Mouse (Mus musculus): ENCODE results near the gene Onecut1.

Onecut1 gene

GRCm38 (mm10) chr9:74911430-74911829 is 49.7 kb downstream of the Onecut1 start:
- no peak for DNase-seq (ENCODE audit: low spot score in 2 of 2)

- no peak for DNase-seq (ENCODE audit: low spot score in 2 of 2)
Observed at GRCm38 (mm10) chr9:74911919-74912318, 50.2 kb downstream of the Onecut1 start.

- no peak for DNase-seq (ENCODE audit: low spot score in 2 of 2)
Observed at GRCm38 (mm10) chr9:74912619-74913376, 51.1 kb downstream of the Onecut1 start.

- no peak for DNase-seq (ENCODE audit: low spot score in 2 of 2)
Observed at GRCm38 (mm10) chr9:74915611-74916010, 53.9 kb downstream of the Onecut1 start.

- no peak for DNase-seq (ENCODE audit: low spot score in 2 of 2)
Observed at GRCm38 (mm10) chr9:74920450-74920849, 58.7 kb downstream of the Onecut1 start.

GRCm38 (mm10) chr9:74921422-74921821 is 59.7 kb downstream of the Onecut1 start:
- DNase-seq (ENCODE audit: low spot score in 2 of 2), result no peak

GRCm38 (mm10) chr9:74922884-74923283 is 61.2 kb downstream of the Onecut1 start:
- no peak for DNase-seq (ENCODE audit: low spot score in 2 of 2)

- no peak for DNase-seq (ENCODE audit: low spot score in 2 of 2)
Observed at GRCm38 (mm10) chr9:74923291-74923977, 61.7 kb downstream of the Onecut1 start.

- no peak for DNase-seq (ENCODE audit: low spot score in 2 of 2)
Observed at GRCm38 (mm10) chr9:74925220-74925769, 63.6 kb downstream of the Onecut1 start.

- DNase-seq (ENCODE audit: low spot score in 2 of 2), result no peak
Observed at GRCm38 (mm10) chr9:74929981-74930423, 68.3 kb downstream of the Onecut1 start.

GRCm38 (mm10) chr9:74930653-74931052 is 68.9 kb downstream of the Onecut1 start:
- DNase-seq (ENCODE audit: low spot score in 2 of 2), result no peak

- DNase-seq (ENCODE audit: low spot score in 2 of 2), result no peak
Observed at GRCm38 (mm10) chr9:74935289-74935688, 73.6 kb downstream of the Onecut1 start.

- DNase-seq (ENCODE audit: low spot score in 2 of 2), result no peak
Observed at GRCm38 (mm10) chr9:74937761-74938160, 76.0 kb downstream of the Onecut1 start.

GRCm38 (mm10) chr9:74938670-74939534 is 77.2 kb downstream of the Onecut1 start:
- DNase-seq (ENCODE audit: low spot score in 2 of 2), result no peak

Data from spleen, postnatal 10 days (tissue).